Mouse (Mus musculus) bone marrow, adult 2 months (tissue): ENCODE results near the gene Noc3l.

Experiments
- CTCF ChIP-seq: fragments of 200-500 bp; IDR thresholded peaks from 2 replicates; pipeline ENCODE4 v1.5.1; 2011; ENCODE audit warnings: low read length, control low read depth; ENCODE audit not compliant: control insufficient read depth, insufficient read depth
- POLR2A ChIP-seq: fragments of 200-500 bp; IDR thresholded peaks from 2 replicates; pipeline ENCODE4 v1.6.1; 2011; ENCODE audit warnings: low read depth, mild to moderate bottlenecking, control low read depth, low read length, borderline replicate concordance; ENCODE audit not compliant: control insufficient read depth

DNA sequence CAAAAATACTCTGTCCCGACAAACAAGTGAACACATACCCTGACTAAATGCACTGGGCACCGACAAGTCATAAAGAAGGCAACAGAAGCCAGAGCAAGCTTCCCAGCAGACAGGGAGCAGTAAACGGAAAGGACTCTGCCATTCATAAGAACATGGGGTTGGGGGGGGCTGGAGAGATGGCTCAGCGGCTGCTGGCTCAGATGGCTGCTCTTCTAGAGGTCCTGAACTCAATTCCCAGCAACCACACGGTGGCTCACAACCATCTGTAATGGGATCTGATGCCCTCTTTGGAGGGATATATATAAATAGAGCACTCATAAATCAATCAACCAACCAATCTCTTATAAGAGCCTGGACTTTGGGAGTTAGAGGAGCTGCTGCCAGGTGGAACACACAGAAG, 22.5 kb downstream of the Noc3l start:
- TF ChIP-seq CTCF (no peak), POLR2A (no peak)
